Mouse (Mus musculus): Measurements from ENCODE around the gene Sag. TPM values are rescaled to one million over a fixed set of nuclear protein-coding genes. Genes with fewer than 3 reads are reported as not detected.

Gene Sag
- polyA plus RNA-seq, 1 experiment from 2014 or later, result 3.0 TPM

GRCm38 (mm10) chr1:87880856-87881255 lies 77.4 kb downstream of the Sag start:
- Histone ChIP-seq H3K4me1 (replicated peaks; ENCODE audit: control insufficient read depth, insufficient read depth, low read length) (peaks cover 42% of the 10 kb centered on the region), H3K36me3 (ENCODE audit: control insufficient read depth, insufficient read depth, low read length) (peaks cover 9% of the 10 kb centered on the region; the same call in 1 of the 2 replicates), H3K9ac (ENCODE audit: low read depth, low read length) (no peak overlapping the region), H3K4me3 (ENCODE audit: low read depth, low read length) (no peak overlapping the region), H3K27ac (ENCODE audit: low read depth, low read length) (no peak overlapping the region), H3K4me2 (no peak overlapping the region), H3K27me3 (replicated peaks; ENCODE audit: control insufficient read depth, insufficient read depth, low read length) (no peaks in the 10 kb centered on the region), H3K9me3 (ENCODE audit: control insufficient read depth, low read length) (no peaks in the 10 kb centered on the region)
- ATAC-seq (replicated peaks; ENCODE audit: low FRiP score) (no peak), DNase-seq (ENCODE audit: low spot score) (no peak)
- WGBS, result 46% methylated on average over 2 of the region's 2 CpGs

- H3K27ac ChIP-seq (ENCODE audit: low read depth, low read length), result no peak overlapping the region
- no peak for ATAC-seq (replicated peaks; ENCODE audit: low FRiP score)
- WGBS, result 69% methylated on average over 4 of the region's 4 CpGs
- DNase-seq (ENCODE audit: low spot score), result no peak
- H3K9ac ChIP-seq (ENCODE audit: low read depth, low read length), result no peak overlapping the region
- no peak overlapping the region for H3K4me2 ChIP-seq
- H3K4me3 ChIP-seq (ENCODE audit: low read depth, low read length), result no peak overlapping the region
- H3K36me3 ChIP-seq (ENCODE audit: control insufficient read depth, insufficient read depth, low read length), result peaks cover 9% of the 10 kb centered on the region; the same call in 1 of the 2 replicates
- H3K4me1 ChIP-seq (replicated peaks; ENCODE audit: control insufficient read depth, insufficient read depth, low read length), result peaks cover 36% of the 10 kb centered on the region
- H3K9me3 ChIP-seq (ENCODE audit: control insufficient read depth, low read length), result no peaks in the 10 kb centered on the region
- H3K27me3 ChIP-seq (replicated peaks; ENCODE audit: control insufficient read depth, insufficient read depth, low read length), result no peaks in the 10 kb centered on the region
These were observed 78.2 kb downstream of the Sag start for GRCm38 (mm10) chr1:87881726-87882125.

DNA sequence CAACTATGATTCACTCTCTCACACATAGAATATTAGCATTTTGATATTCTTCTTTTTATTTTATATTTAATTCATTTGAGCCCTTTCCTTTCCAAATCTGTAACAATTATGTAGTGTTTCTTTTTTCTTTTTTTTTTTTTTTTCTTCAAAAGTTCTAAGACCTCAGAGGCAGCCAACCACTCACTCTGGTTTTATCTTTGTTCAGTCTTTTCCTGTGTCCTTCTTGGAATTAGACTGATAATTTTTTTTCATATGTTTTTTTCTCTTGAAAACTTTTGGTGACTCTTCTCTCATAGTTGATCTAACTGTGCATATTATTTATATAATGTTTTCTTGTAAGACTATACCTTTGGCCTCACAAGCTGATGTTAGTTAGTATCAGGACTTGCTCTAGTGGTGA lies 79.1 kb downstream of the Sag start:
- Histone ChIP-seq H3K9ac (ENCODE audit: low read depth, low read length) (no peak overlapping the region), H3K9me3 (ENCODE audit: control insufficient read depth, low read length) (no peaks in the 10 kb centered on the region), H3K27ac (ENCODE audit: low read depth, low read length) (no peak overlapping the region), H3K4me3 (ENCODE audit: low read depth, low read length) (no peak overlapping the region), H3K4me1 (replicated peaks; ENCODE audit: control insufficient read depth, insufficient read depth, low read length) (peaks cover 27% of the 10 kb centered on the region), H3K36me3 (ENCODE audit: control insufficient read depth, insufficient read depth, low read length) (peaks cover 9% of the 10 kb centered on the region; the same call in 1 of the 2 replicates), H3K4me2 (no peak overlapping the region), H3K27me3 (replicated peaks; ENCODE audit: control insufficient read depth, insufficient read depth, low read length) (no peaks in the 10 kb centered on the region)
- no peak for ATAC-seq (replicated peaks; ENCODE audit: low FRiP score)
- no peak for DNase-seq (ENCODE audit: low spot score)

- Histone ChIP-seq H3K27ac (ENCODE audit: low read depth, low read length) (no peak overlapping the region), H3K27me3 (replicated peaks; ENCODE audit: control insufficient read depth, insufficient read depth, low read length) (no peaks in the 10 kb centered on the region), H3K9me3 (ENCODE audit: control insufficient read depth, low read length) (no peaks in the 10 kb centered on the region), H3K9ac (ENCODE audit: low read depth, low read length) (no peak overlapping the region), H3K4me1 (replicated peaks; ENCODE audit: control insufficient read depth, insufficient read depth, low read length) (0 out of 2 replicates have a peak, but pooled peaks cover 4% of the 10 kb centered on the region), H3K4me2 (no peak overlapping the region), H3K36me3 (ENCODE audit: control insufficient read depth, insufficient read depth, low read length) (no peaks in the 10 kb centered on the region), H3K4me3 (ENCODE audit: low read depth, low read length) (no peak overlapping the region)
- DNase-seq (ENCODE audit: low spot score) (no peak), ATAC-seq (replicated peaks; ENCODE audit: low FRiP score) (no peak)
- WGBS, result 43% methylated on average over 1 of the region's 1 CpGs
These were observed 87.5 kb downstream of the Sag start for GRCm38 (mm10) chr1:87890960-87891359.

GRCm38 (mm10) chr1:87891634-87892033 lies 88.2 kb downstream of the Sag start:
- H3K9ac ChIP-seq (ENCODE audit: low read depth, low read length), result no peak overlapping the region
- 83% methylated on average over 4 of the region's 4 CpGs for WGBS
- H3K36me3 ChIP-seq (ENCODE audit: control insufficient read depth, insufficient read depth, low read length), result no peaks in the 10 kb centered on the region
- 0 out of 2 replicates have a peak, but pooled peaks cover 4% of the 10 kb centered on the region for H3K4me1 ChIP-seq (replicated peaks; ENCODE audit: control insufficient read depth, insufficient read depth, low read length)
- no peak overlapping the region for H3K27ac ChIP-seq (ENCODE audit: low read depth, low read length)
- no peaks in the 10 kb centered on the region for H3K9me3 ChIP-seq (ENCODE audit: control insufficient read depth, low read length)
- no peak overlapping the region for H3K4me2 ChIP-seq
- no peak for ATAC-seq (replicated peaks; ENCODE audit: low FRiP score)
- H3K4me3 ChIP-seq (ENCODE audit: low read depth, low read length), result no peak overlapping the region
- no peak for DNase-seq (ENCODE audit: low spot score)
- H3K27me3 ChIP-seq (replicated peaks; ENCODE audit: control insufficient read depth, insufficient read depth, low read length), result no peaks in the 10 kb centered on the region

DNA sequence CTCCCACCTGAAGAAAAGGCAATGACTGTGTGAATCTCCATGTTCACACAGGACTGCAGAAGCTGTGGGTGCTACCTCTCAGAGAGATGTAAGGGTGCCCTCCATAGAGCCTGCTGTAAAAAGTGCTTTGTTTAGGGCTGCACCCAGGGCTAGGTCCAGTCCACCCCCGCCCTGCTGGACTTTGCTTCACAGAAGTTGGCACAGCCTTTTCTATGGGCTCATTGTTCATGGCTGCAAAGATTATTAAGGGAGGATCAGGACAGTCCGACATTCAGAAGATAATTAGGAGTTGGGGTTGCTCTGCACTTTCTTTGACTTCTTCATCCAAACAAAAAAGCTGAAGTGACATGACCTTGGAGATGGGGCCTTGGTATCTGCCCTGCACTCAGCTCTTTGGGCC lies 89.0 kb downstream of the Sag start:
- WGBS, result 74% methylated on average over 2 of the region's 2 CpGs
- H3K4me3 ChIP-seq (ENCODE audit: low read depth, low read length), result no peak overlapping the region
- H3K9me3 ChIP-seq (ENCODE audit: control insufficient read depth, low read length), result no peaks in the 10 kb centered on the region
- no peak overlapping the region for H3K27ac ChIP-seq (ENCODE audit: low read depth, low read length)
- ATAC-seq (replicated peaks; ENCODE audit: low FRiP score) (no peak), DNase-seq (ENCODE audit: low spot score) (no peak)
- no peak overlapping the region for H3K4me2 ChIP-seq
- H3K36me3 ChIP-seq (ENCODE audit: control insufficient read depth, insufficient read depth, low read length), result no peaks in the 10 kb centered on the region
- no peaks in the 10 kb centered on the region for H3K27me3 ChIP-seq (replicated peaks; ENCODE audit: control insufficient read depth, insufficient read depth, low read length)
- H3K9ac ChIP-seq (ENCODE audit: low read depth, low read length), result no peak overlapping the region
- 0 out of 2 replicates have a peak, but pooled peaks cover 4% of the 10 kb centered on the region for H3K4me1 ChIP-seq (replicated peaks; ENCODE audit: control insufficient read depth, insufficient read depth, low read length)

DNA sequence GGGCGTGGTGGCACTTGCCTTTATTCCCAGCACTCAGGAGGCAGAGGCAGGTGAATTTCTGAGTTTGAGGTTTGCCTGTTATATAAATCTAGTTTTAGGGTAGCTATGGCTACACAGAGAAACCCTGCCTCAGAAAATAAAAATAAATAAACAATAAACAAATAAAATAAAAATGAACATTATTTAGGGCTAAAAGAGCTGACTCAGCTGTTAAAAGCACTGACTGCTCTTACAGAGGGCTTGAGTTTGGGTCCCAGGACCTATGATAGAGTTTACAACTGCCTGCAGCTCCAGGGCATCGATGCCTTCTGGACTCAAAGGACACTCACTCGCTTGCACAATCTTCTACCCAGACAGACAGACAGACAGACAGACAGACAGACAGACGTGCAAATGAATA lies 89.9 kb downstream of the Sag start:
- Histone ChIP-seq H3K27me3 (replicated peaks; ENCODE audit: control insufficient read depth, insufficient read depth, low read length) (no peaks in the 10 kb centered on the region), H3K9me3 (ENCODE audit: control insufficient read depth, low read length) (no peaks in the 10 kb centered on the region)

More for the DNA sequence above, 89.9 kb downstream of the Sag start:
- no peak overlapping the region for H3K9ac ChIP-seq (ENCODE audit: low read depth, low read length)
- DNase-seq (ENCODE audit: low spot score), result no peak
- no peak for ATAC-seq (replicated peaks; ENCODE audit: low FRiP score)
- no peak overlapping the region for H3K4me3 ChIP-seq (ENCODE audit: low read depth, low read length)
- no peak overlapping the region for H3K27ac ChIP-seq (ENCODE audit: low read depth, low read length)
- no peaks in the 10 kb centered on the region for H3K36me3 ChIP-seq (ENCODE audit: control insufficient read depth, insufficient read depth, low read length)
- 91% methylated on average over 4 of the region's 4 CpGs for WGBS
- H3K4me1 ChIP-seq (replicated peaks; ENCODE audit: control insufficient read depth, insufficient read depth, low read length), result peaks cover 8% of the 10 kb centered on the region; the same call in 1 of the 2 replicates
- no peak overlapping the region for H3K4me2 ChIP-seq

Other genes with a start within 250 kb of the Sag start
- gene Ngef, start 229.8 kb upstream of the Sag start, polyA plus RNA-seq (2014; fragmentation: Nextera tagmentation; extraction: Ambion mirVana), result 2.1 and 2.4 TPM in 2 replicates
- 30.8 and 31.0 TPM in 2 replicates for gene Inpp5d, start 183.4 kb upstream of the Sag start, polyA plus RNA-seq (2014; fragmentation: Nextera tagmentation; extraction: Ambion mirVana)
- gene Atg16l1, start 47.8 kb upstream of the Sag start, polyA plus RNA-seq (2014; fragmentation: Nextera tagmentation; extraction: Ambion mirVana), result 27.3 and 29.4 TPM in 2 replicates
- gene Dgkd, start 49.6 kb downstream of the Sag start, polyA plus RNA-seq (2014; fragmentation: Nextera tagmentation; extraction: Ambion mirVana), result 33.5 and 33.7 TPM in 2 replicates
- 17.9 and 20.5 TPM in 2 replicates for gene Usp40, start 204.9 kb downstream of the Sag start, polyA plus RNA-seq (2014; fragmentation: Nextera tagmentation; extraction: Ambion mirVana)